Mouse (Mus musculus) Muller cell, postnatal 12 days (primary cell): ENCODE results near the gene Agap2.
"Not testable (repeated sequence)": the region's sequence is repeated elsewhere in the genome, so short reads cannot be mapped to it uniquely, and the experiment has no call there.

Experiments
- DNase-seq: peaks from one replicate; pipeline ENCODE4 v3.0.0-alpha.2; 2015; ENCODE audit errors: inconsistent ontology term

Agap2 gene

DNA sequence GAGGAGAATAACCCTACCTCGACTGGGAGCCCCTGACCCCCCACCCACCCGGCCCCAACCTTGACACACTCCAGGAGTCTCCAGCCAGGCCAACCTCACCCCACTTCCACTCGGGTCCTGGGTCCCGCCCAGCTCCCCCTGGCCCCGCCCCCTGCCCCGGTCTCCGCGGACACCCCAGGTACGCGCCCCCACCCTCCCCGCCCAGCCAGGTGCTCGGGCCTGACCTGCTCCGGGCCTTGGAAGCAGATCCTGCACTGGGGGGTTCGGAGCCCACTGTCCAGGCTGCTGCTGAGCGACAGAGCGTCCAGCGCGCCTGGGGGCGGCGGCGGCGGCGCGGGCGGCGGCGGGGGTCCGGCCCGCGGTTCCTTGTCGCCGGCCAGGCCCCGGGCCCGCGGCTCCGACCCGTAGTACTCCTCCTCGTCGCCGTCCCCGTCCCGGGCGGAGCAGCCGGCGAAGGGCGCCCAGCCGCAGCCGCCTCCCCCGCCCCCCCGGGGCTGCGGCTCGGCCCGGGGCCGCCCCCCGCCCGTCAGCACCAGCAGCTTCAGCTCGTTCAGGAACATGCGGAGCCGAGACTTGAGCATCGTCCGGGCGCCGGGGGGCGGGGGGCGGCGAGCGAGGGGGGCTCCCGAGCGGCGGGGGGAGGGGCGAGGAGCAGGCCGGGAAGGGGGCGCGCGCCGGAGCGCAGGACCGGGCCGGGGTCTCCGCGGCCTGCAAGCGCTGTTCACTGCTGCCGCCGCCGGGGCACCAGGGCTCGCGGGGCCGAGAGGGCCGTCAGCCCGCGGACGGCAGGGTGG lies 15.7 kb upstream of the Agap2 start:
- DNase-seq = no peak

- DNase-seq = peak; percentile 73
Measured at GRCm38 (mm10) chr10:127059968-127060916, 14.8 kb upstream of the Agap2 start, which contains the start of gene March9. Gene March9, minus strand, starts transcription at chr10:127060184.

DNA sequence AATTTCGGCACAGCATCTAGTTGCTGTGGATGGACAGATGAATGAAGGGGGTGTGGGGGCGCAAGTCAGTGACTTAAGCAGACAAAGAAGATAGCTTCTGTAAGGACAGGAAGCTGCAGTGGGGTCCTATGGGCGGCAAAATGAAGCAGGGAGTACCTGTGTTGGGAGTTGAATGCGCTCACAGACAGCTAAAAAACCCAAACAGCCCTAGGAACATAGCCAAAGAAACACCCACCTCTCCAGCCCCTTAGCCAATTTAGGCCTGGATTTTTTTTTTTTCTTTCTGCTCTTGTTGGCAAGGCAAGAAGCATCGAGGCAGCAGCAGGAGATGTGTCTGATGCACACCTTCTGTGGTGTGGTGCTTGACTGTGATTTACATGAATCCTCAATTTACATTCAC lies 14.0 kb upstream of the Agap2 start:
- no peak for DNase-seq

- DNase-seq = no peak
Measured at GRCm38 (mm10) chr10:127061513-127061912, 13.6 kb upstream of the Agap2 start.

- DNase-seq = not testable (repeated sequence)
Measured at GRCm38 (mm10) chr10:127062101-127062500, 13.0 kb upstream of the Agap2 start.

- no peak for DNase-seq
Measured at GRCm38 (mm10) chr10:127062503-127062902, 12.6 kb upstream of the Agap2 start.

GRCm38 (mm10) chr10:127063239-127063872 lies 11.7 kb upstream of the Agap2 start, which contains the start of gene Cdk4:
Gene Cdk4, plus strand, starts transcription at chr10:127063534.
- DNase-seq = peak; percentile 100

GRCm38 (mm10) chr10:127063913-127064870 lies 10.9 kb upstream of the Agap2 start:
- DNase-seq = no peak

DNA sequence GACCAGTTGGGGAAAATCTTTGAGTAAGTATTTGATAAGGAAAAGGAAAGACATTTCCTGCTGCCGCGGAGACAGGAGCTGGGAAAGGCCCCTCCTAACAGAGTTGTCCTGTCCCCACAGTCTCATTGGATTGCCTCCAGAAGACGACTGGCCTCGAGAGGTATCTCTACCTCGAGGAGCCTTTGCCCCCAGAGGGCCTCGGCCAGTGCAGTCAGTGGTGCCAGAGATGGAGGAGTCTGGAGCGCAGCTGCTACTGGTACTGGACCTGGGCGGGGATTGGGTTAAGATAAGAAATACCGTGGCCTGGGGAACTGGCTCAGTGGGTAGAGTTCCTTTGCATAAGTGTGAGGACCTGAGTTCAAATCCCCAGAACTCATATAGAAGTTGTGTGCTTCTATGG lies 9.1 kb upstream of the Agap2 start:
- no peak for DNase-seq

DNA sequence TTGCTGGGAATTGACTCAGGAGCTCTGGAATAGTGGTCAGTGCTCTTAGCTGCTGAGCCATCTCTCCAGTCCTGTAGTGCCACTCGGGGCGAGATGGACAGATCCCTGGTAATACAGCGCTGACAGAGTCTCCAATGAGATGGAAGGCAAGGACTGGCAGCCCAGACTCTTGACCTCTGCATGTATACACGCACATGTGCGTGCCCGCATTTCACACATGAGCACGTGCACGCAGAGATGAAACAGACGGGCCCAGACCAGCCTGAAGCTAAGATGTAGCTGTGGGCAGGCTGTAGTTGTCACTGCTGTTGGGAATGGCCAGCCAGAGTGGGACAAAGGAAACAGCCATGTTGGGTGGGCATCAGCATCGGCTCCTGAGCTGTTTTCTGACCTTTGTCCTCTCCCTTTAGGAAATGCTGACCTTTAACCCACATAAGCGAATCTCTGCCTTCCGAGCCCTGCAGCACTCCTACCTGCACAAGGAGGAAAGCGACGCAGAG lies 8.5 kb upstream of the Agap2 start:
- no peak for DNase-seq

- DNase-seq = no peak
Measured at GRCm38 (mm10) chr10:127068360-127069038, 6.6 kb upstream of the Agap2 start.

- no peak for DNase-seq
Measured at GRCm38 (mm10) chr10:127069281-127070189, 5.5 kb upstream of the Agap2 start.

- DNase-seq = peak; percentile 96
Measured at GRCm38 (mm10) chr10:127070190-127071121, 4.6 kb upstream of the Agap2 start, which contains the start of gene Tspan31. Gene Tspan31, minus strand, starts transcription at chr10:127070264.

- DNase-seq = no peak
Measured at GRCm38 (mm10) chr10:127071203-127071602, 3.9 kb upstream of the Agap2 start.

DNA sequence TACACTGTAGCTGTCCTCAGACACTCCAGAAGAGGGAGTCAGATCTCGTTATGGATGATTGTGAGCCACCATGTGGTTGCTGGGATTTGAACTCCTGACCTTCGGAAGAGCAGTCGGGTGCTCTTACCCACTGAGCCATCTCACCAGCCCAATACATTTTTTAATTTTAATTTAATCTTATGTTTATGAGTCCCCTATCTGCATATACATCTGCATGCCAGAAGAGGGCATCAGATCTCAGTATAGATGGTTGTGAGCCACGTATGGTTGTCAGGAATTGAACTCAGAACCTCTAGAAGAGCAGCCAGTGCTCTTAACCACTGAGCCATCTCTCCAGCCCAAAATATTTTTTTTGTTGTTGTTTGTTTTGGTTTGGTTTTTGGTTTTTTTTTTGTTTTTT lies 2.8 kb upstream of the Agap2 start:
- DNase-seq = not testable (repeated sequence)

DNA sequence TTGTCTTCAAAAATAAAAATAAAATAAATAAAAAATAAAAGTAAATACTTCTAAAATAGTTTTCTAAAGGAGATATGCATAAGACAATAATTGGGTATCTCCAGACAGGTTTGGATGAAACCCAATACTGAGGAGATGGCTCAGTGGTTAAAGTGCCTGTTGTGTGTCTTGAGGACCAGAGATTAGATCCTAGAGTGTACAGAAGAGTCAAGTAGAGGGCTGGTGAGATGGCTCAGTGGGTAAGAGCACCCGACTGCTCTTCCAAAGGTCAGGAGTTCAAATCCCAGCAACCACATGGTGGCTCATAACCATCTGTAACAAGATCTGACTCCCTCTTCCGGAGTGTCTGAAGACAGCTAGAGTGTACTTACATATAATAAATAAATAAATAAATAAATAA lies 2.1 kb upstream of the Agap2 start:
- not testable (repeated sequence) for DNase-seq

- DNase-seq = no peak
Measured at GRCm38 (mm10) chr10:127073981-127074380, 1.1 kb upstream of the Agap2 start.

GRCm38 (mm10) chr10:127075651-127076050 lies 567 bp downstream of the Agap2 start:
- no peak for DNase-seq
